ENCODE assay signal across 16 mouse cellular contexts in genomic region chr2:166355446-166355845, GRCm38 (mm10).
"Had no signal": no experiment of that assay in that cellular context is flagged by ENCODE, and none has a peak within 500 bp of the region (broad histone marks: within the 10 kb centered on the region; RNA-seq: fewer than 3 reads in every experiment).

No protein-coding gene starts in this region.

- H3K9me3 ChIP-seq: midbrain, embryonic 10.5 days; midbrain, embryonic 12.5 days; neural tube, embryonic 13.5 days; neural tube, embryonic 15.5 days had no signal

- H3K9ac ChIP-seq: lung, embryonic 14.5 days; midbrain, embryonic 12.5 days; neural tube, embryonic 13.5 days; neural tube, embryonic 15.5 days had no signal

- H3K27ac ChIP-seq: midbrain, embryonic 10.5 days; midbrain, embryonic 12.5 days; neural tube, embryonic 15.5 days had no signal

- H3K27me3 ChIP-seq: neural tube, embryonic 15.5 days had no signal

- DNase-seq: lung, adult 18-20 months; lung, postnatal 10 days; right cerebral cortex, adult 18-20 months; right cerebral cortex, postnatal 25 days; right cerebral cortex, postnatal 4 days; spleen, adult 18-20 months; thymus, adult 18-20 months; thymus, postnatal 14 days; thymus, postnatal 36 days had no signal

- H3K4me3 ChIP-seq: midbrain, embryonic 10.5 days; midbrain, embryonic 12.5 days; myocyte; neural tube, embryonic 13.5 days; neural tube, embryonic 15.5 days had no signal

- ATAC-seq: midbrain, embryonic 16.5 days had no signal

- H3K36me3 ChIP-seq: midbrain, embryonic 10.5 days; midbrain, embryonic 12.5 days; neural tube, embryonic 13.5 days; neural tube, embryonic 15.5 days had no signal

- H3K4me2 ChIP-seq: lung, embryonic 14.5 days; midbrain, embryonic 12.5 days; neural tube, embryonic 13.5 days; neural tube, embryonic 15.5 days had no signal
